Mouse (Mus musculus): ENCODE results near the gene B230104I21Rik.

DNA sequence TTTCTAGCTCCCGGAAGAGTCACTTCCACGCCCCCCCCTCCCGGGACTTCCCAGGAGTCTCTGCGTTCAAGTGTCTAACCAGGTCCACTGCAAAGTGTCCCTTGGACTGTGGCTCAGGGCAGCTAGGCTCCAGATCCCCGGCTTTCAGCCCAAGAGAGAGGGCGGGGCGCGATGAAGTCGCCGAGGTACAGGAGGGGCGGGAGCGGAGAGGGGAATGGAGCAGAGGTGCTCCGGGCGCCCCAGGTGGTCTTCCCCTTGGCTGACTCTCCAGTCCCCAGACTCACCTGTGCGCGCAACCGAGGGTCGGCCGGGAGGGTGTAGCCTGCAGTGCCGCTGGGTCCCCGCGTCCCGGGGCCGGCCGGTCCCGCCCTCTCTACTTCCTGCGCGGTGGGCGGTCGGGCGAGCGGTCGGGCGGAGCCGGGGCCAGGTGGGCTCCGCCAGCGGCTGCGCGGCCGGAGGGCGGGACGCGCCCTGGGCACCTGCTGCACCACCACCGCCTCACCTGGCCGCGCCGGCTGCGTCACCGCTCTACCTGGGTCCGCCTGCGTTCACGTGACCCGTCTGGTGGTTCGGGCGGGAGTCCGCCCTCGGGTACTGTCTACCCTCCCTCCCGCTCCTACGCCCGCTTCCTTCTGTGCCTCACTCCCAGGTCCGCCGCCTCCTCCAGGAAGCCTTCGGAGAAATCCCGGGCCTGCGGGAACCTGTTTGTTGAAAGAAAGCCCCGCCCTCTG is 36.2 kb upstream of the B230104I21Rik start:
- TF ChIP-seq EP300 (IDR thresholded peaks at IDR 0.05; ENCODE audit: low read depth) (no peak), CTCF (IDR thresholded peaks at IDR 0.05; ENCODE audit: low read depth) (no peak)
